Mouse (Mus musculus): Measurements from ENCODE around the gene Angpt4. TPM values are rescaled to one million over a fixed set of nuclear protein-coding genes. Genes with fewer than 3 reads are reported as not detected.

Angpt4 gene
- total and polyA plus RNA-seq, 2 experiments, result under 0.01 to 0.10 TPM

- Histone ChIP-seq H3K27me3 (ENCODE audit: control insufficient read depth, insufficient read depth, low read length) (no peaks in the 10 kb centered on the region), H3K79me2 (ENCODE audit: control insufficient read depth, insufficient read depth, low read length) (no peaks in the 10 kb centered on the region), H3K4me1 (ENCODE audit: control insufficient read depth, insufficient read depth, low read length) (peaks cover 12% of the 10 kb centered on the region), H3K36me3 (ENCODE audit: control insufficient read depth, insufficient read depth, low read length) (no peaks in the 10 kb centered on the region), H3K27ac (replicated peaks; ENCODE audit: insufficient read depth, low read depth, low read length) (no peak overlapping the region), H3K4me3 (ENCODE audit: insufficient read depth, low read depth, low read length) (no peak overlapping the region), H3K9ac (ENCODE audit: low read depth, low read length) (no peak overlapping the region)
- 60% methylated on average over 6 of the region's 6 CpGs for WGBS
- no peak for TF ChIP-seq POLR2A (IDR thresholded peaks at IDR 0.05; ENCODE audit: extremely low read depth, insufficient read depth, low read length)
- no peak for TF ChIP-seq CTCF (IDR thresholded peaks at IDR 0.05; ENCODE audit: low read depth, low read length)
- DNase-seq (ENCODE audit: extremely low read depth, low read depth, low spot score), result no peak
Observed at GRCm38 (mm10) chr2:151969396-151969795, 58.4 kb downstream of the Angpt4 start.

DNA sequence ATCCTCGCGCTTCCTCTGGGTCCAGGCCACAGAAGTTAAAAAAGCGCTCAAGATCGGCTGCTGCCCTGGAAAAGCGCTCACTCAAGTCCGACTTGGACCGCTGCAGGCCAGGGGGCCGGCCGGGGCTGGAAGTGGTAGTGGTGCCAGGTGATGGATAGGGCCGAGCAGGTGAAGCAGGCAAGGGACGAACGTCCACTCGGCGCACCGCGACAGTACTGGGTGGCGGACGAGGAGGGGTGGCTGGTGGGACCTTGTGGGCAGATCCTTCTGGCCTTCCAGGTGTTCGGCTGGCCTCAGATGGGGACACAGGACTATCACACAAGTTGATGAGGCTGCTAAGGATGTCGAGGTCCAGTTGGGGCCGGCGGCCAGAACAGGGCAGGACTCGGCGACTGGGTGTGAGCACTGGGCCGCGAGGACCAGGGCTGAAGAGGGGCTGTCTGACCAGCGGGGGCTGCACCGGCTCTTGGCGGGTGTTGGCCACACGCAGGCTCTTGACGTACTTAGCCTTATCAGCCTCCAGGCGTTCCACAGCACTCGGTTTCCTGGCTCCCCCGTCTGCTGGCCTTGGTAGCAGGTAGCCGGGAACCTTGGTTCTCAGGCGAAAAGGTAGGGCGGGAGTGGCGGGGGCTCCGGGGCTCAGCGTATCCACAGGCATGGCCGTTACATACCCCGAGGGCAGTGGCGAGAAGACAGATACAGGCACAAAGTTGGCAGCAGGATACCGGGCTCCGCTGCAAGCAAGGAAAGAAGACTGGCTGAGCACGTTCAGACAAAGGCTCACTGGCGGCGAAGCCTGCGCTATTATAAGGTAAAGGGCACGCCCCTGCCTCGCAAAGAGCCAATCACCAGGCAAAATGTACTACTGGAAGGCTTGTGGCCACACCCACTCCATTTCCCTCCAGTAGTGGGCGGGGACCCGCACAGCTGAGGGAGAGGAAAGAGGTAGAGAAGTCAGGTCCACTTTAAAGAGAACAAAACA is 59.5 kb downstream of the Angpt4 start:
- no peak for DNase-seq (ENCODE audit: extremely low read depth, low read depth, low spot score)
- no peaks in the 10 kb centered on the region for H3K27me3 ChIP-seq (ENCODE audit: control insufficient read depth, insufficient read depth, low read length)
- no peak overlapping the region for H3K9ac ChIP-seq (ENCODE audit: low read depth, low read length)
- H3K4me1 ChIP-seq (ENCODE audit: control insufficient read depth, insufficient read depth, low read length), result peaks cover 15% of the 10 kb centered on the region
- H3K27ac ChIP-seq (replicated peaks; ENCODE audit: insufficient read depth, low read depth, low read length), result no peak overlapping the region
- H3K4me3 ChIP-seq (ENCODE audit: insufficient read depth, low read depth, low read length), result no peak overlapping the region
- H3K79me2 ChIP-seq (ENCODE audit: control insufficient read depth, insufficient read depth, low read length), result no peaks in the 10 kb centered on the region
- 82% methylated on average over 53 of the region's 53 CpGs for WGBS
- no peaks in the 10 kb centered on the region for H3K36me3 ChIP-seq (ENCODE audit: control insufficient read depth, insufficient read depth, low read length)
- TF ChIP-seq POLR2A (IDR thresholded peaks at IDR 0.05; ENCODE audit: extremely low read depth, insufficient read depth, low read length) (no peak), CTCF (IDR thresholded peaks at IDR 0.05; ENCODE audit: low read depth, low read length) (no peak)

DNA sequence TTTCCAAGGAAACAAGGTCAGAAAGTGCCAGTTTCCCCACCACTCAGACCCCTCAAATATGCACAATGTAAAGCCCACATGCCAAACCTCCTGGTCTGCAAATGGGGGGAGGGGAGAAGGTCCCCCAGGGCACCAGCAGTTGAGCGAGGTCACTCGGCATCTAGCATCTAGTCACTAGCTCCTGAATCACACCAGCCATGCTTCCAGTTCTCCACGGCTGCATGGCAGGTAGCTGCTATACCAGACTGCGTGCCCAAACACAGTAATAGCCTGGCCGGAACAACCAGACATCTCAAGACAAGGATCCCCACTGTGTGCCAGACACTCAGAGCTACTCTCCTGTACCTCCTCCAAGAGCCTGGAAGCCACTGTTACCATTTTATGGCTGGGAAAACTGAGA is 60.7 kb downstream of the Angpt4 start:
- no peaks in the 10 kb centered on the region for H3K79me2 ChIP-seq (ENCODE audit: control insufficient read depth, insufficient read depth, low read length)
- no peak overlapping the region for H3K27ac ChIP-seq (replicated peaks; ENCODE audit: insufficient read depth, low read depth, low read length)
- H3K36me3 ChIP-seq (ENCODE audit: control insufficient read depth, insufficient read depth, low read length), result no peaks in the 10 kb centered on the region
- WGBS, result 97% methylated on average over 5 of the region's 5 CpGs
- peaks cover 21% of the 10 kb centered on the region for H3K4me1 ChIP-seq (ENCODE audit: control insufficient read depth, insufficient read depth, low read length)
- H3K9ac ChIP-seq (ENCODE audit: low read depth, low read length), result no peak overlapping the region
- H3K4me3 ChIP-seq (ENCODE audit: insufficient read depth, low read depth, low read length), result no peak overlapping the region
- H3K27me3 ChIP-seq (ENCODE audit: control insufficient read depth, insufficient read depth, low read length), result no peaks in the 10 kb centered on the region
- TF ChIP-seq CTCF (IDR thresholded peaks at IDR 0.05; ENCODE audit: low read depth, low read length) (no peak), POLR2A (IDR thresholded peaks at IDR 0.05; ENCODE audit: extremely low read depth, insufficient read depth, low read length) (no peak)
- DNase-seq (ENCODE audit: extremely low read depth, low read depth, low spot score), result no peak

GRCm38 (mm10) chr2:151972880-151973594 is 62.0 kb downstream of the Angpt4 start:
- TF ChIP-seq POLR2A (IDR thresholded peaks at IDR 0.05; ENCODE audit: extremely low read depth, insufficient read depth, low read length) (no peak), CTCF (IDR thresholded peaks at IDR 0.05; ENCODE audit: low read depth, low read length) (no peak)
- H3K27ac ChIP-seq (replicated peaks; ENCODE audit: insufficient read depth, low read depth, low read length), result peak overlapping the region; percentile 5; the same call in 1 of the 2 replicates

DNA sequence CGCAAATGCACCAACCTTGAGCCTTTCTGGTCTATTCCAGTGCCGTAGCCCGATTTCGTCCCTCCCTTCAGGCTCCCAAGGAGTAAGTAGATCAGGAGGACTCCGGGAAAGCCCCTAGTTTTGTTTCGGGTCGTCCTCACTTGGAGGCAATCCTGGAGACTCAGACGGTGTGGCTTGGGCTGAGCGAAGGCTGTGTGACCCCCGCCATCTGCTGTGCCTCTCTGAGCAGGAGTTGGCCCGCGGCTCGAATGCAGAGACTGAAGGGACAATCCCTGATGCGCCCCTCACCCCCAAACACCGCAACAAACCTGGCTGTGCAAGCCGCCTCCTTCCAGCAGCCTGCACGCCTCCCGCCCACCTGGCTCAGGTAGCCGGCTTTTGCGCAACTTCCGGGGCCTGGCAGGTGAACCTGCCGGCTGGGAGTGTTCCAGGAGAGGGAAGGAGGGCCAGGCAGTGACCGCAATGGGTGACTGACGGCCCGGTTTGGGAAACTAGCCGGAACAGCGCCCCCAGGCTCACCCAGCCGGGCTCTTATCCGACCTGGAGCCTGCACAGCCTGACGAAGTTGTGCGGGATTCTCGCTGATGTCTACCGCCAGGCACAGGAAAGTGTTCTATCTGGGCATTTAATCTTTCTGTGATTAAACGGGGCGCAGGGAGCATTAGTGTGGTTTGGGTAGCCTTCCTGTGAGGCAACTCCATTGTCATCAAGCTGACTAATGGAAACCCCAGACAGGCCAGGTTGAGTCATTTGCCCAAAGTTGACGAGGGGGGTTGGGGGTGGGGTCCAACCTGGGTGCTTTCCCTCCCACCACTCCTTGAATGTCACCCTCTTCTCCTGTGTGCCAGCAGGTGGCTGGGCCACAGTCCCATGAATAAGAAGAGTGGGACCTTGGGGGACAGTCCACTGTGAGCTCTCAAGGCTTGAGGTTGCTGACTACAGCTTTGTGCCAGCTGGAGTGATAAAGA is 62.9 kb downstream of the Angpt4 start:
- no peak for TF ChIP-seq POLR2A (IDR thresholded peaks at IDR 0.05; ENCODE audit: extremely low read depth, insufficient read depth, low read length)
- peak; percentile 46; the same call in 1 of the 2 replicates for TF ChIP-seq CTCF (IDR thresholded peaks at IDR 0.05; ENCODE audit: low read depth, low read length)
- H3K9ac ChIP-seq (ENCODE audit: low read depth, low read length), result peak overlapping the region; percentile 13; the same call in 1 of the 2 replicates
- H3K27me3 ChIP-seq (ENCODE audit: control insufficient read depth, insufficient read depth, low read length), result no peaks in the 10 kb centered on the region
- no peaks in the 10 kb centered on the region for H3K79me2 ChIP-seq (ENCODE audit: control insufficient read depth, insufficient read depth, low read length)
- 13% methylated on average over 36 of the region's 36 CpGs for WGBS
- DNase-seq (ENCODE audit: extremely low read depth, low read depth, low spot score), result peak; percentile 70
- H3K36me3 ChIP-seq (ENCODE audit: control insufficient read depth, insufficient read depth, low read length), result no peaks in the 10 kb centered on the region
- H3K27ac ChIP-seq (replicated peaks; ENCODE audit: insufficient read depth, low read depth, low read length), result peak overlapping the region; percentile 5; the same call in 1 of the 2 replicates
- H3K4me3 ChIP-seq (ENCODE audit: insufficient read depth, low read depth, low read length), result peak overlapping the region; percentile 53
- peaks cover 24% of the 10 kb centered on the region for H3K4me1 ChIP-seq (ENCODE audit: control insufficient read depth, insufficient read depth, low read length)

More at GRCm38 (mm10) chr2:151972880-151973594, 62.0 kb downstream of the Angpt4 start:
- DNase-seq (ENCODE audit: extremely low read depth, low read depth, low spot score), result peak; percentile 70
- Histone ChIP-seq H3K4me3 (ENCODE audit: insufficient read depth, low read depth, low read length) (peak overlapping the region; percentile 53; the same call in 1 of the 2 replicates), H3K79me2 (ENCODE audit: control insufficient read depth, insufficient read depth, low read length) (no peaks in the 10 kb centered on the region), H3K36me3 (ENCODE audit: control insufficient read depth, insufficient read depth, low read length) (no peaks in the 10 kb centered on the region), H3K4me1 (ENCODE audit: control insufficient read depth, insufficient read depth, low read length) (peaks cover 23% of the 10 kb centered on the region), H3K9ac (ENCODE audit: low read depth, low read length) (peak overlapping the region; percentile 13; the same call in 1 of the 2 replicates), H3K27me3 (ENCODE audit: control insufficient read depth, insufficient read depth, low read length) (no peaks in the 10 kb centered on the region)
- WGBS, result 23% methylated on average over 23 of the region's 23 CpGs

Measured in liver, adult 2 months (tissue).